ENCODE assay signal across 29 mouse cellular contexts in the genomic region with DNA sequence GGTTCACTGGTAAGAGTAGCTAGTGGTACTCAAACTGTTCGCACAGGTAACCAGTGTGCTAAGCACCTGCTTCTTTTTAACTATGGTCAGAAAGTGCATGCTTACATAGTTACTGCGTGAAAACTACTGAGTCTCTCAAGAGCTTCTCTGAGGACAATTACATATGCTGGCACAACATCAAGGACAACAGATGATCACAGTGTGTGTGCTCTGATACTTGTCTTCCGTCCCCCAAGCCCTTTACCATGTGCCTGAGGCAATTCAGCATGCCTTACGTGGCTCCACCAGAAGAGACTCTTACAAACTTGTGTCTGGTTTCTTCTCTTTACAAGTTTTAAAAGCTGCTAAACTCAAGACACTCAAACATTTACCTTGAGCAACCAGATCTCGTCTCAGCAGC.
DNase-seq lines count a peak whose midpoint lies in the region; ATAC-seq and TF ChIP-seq lines count a peak whose summit lies in the region.
"Had no signal": no experiment of that assay in that cellular context is flagged by ENCODE, and none has a peak within 500 bp of the region (broad histone marks: within the 10 kb centered on the region; RNA-seq: fewer than 3 reads in every experiment).

No protein-coding gene starts in this region.

- no peak for ATAC-seq in cerebellum, adult (ENCODE audit: insufficient number of reproducible peaks, low FRiP score, low TSS enrichment)
- ATAC-seq in hindbrain, postnatal 0 days: no peak
- ATAC-seq in hindbrain, embryonic 14.5 days (ENCODE audit: low FRiP score): no peak
- ATAC-seq: forebrain, embryonic 15.5 days; intestine, postnatal 0 days; Patski had no signal

- H3K27ac ChIP-seq in hindbrain, postnatal 0 days: no peak overlapping the region
- H3K27ac ChIP-seq in hindbrain, embryonic 14.5 days: no peak overlapping the region
- H3K27ac ChIP-seq: embryonic facial prominence, embryonic 10.5 days; embryonic facial prominence, embryonic 13.5 days; forebrain, embryonic 12.5 days; forebrain, embryonic 15.5 days; heart, embryonic 15.5 days; hindbrain, embryonic 10.5 days; hindbrain, embryonic 13.5 days had no signal

- H3K27me3 ChIP-seq in hindbrain, postnatal 0 days (ENCODE audit: insufficient read depth, low read length): no peaks in the 10 kb centered on the region
- H3K27me3 ChIP-seq in hindbrain, embryonic 14.5 days (ENCODE audit: control insufficient read depth, insufficient read depth, low read length): no peaks in the 10 kb centered on the region
- H3K27me3 ChIP-seq: CH12.LX; embryonic facial prominence, embryonic 13.5 days; forebrain, embryonic 12.5 days; forebrain, embryonic 15.5 days; heart, embryonic 12.5 days; heart, embryonic 15.5 days; hindbrain, embryonic 13.5 days; Patski had no signal

- DNase-seq in cerebellum, adult 9-11 months: peak; percentile 5
- peak; percentile 39 for DNase-seq in hindbrain, postnatal 0 days (ENCODE audit: low spot score)
- no peak for DNase-seq in hindbrain, embryonic 14.5 days (ENCODE audit: low spot score)
- peak; percentile 31 for DNase-seq in brain, adult 2 months (ENCODE audit: low read depth, low spot score)
- no peak for DNase-seq in c-Kit-positive CD71-positive TER-119-positive erythroid progenitor cells, embryonic 14.5 days (ENCODE audit: low spot score)
- DNase-seq: adrenal gland, postnatal 10 days; adrenal gland, postnatal 36 days; B cell, adult 2 months; cerebellum, adult 11 months; embryo, embryonic 11 days; gastrocnemius, postnatal 25 days; heart, adult 18-20 months; heart, postnatal 10 days; heart, postnatal 36 days; kidney, adult 2 months had no signal

- WGBS in hindbrain, postnatal 0 days: 75% methylated on average over 5 of the region's 5 CpGs
- 90% methylated on average over 5 of the region's 5 CpGs for WGBS in hindbrain, embryonic 14.5 days

- no peak overlapping the region for H3K4me3 ChIP-seq in hindbrain, postnatal 0 days (ENCODE audit: low read length)
- no peak overlapping the region for H3K4me3 ChIP-seq in hindbrain, embryonic 14.5 days (replicated peaks; ENCODE audit: low read length)
- H3K4me3 ChIP-seq: embryonic facial prominence, embryonic 10.5 days; embryonic facial prominence, embryonic 13.5 days; erythroblast, embryonic 14.5 days; forebrain, embryonic 12.5 days; forebrain, embryonic 15.5 days; heart, embryonic 12.5 days; heart, embryonic 15.5 days; hindbrain, embryonic 10.5 days; hindbrain, embryonic 13.5 days had no signal

- H3K36me3 ChIP-seq in hindbrain, postnatal 0 days (ENCODE audit: insufficient read depth, low read length): peaks cover 10% of the 10 kb centered on the region; the same call in 1 of the 2 replicates
- peaks cover 45% of the 10 kb centered on the region for H3K36me3 ChIP-seq in hindbrain, embryonic 14.5 days (replicated peaks; ENCODE audit: control insufficient read depth, insufficient read depth)

- no peak for TF ChIP-seq CTCF in hindbrain, postnatal 0 days (IDR thresholded peaks at IDR 0.05; ENCODE audit: low read depth)

- no peak overlapping the region for H3K4me2 ChIP-seq in hindbrain, postnatal 0 days (ENCODE audit: low read depth, low read length)
- H3K4me2 ChIP-seq in hindbrain, embryonic 14.5 days (replicated peaks): no peak overlapping the region
- H3K4me2 ChIP-seq: embryonic facial prominence, embryonic 13.5 days; forebrain, embryonic 12.5 days; forebrain, embryonic 15.5 days; heart, embryonic 12.5 days; heart, embryonic 15.5 days; hindbrain, embryonic 13.5 days had no signal

- H3K9me3 ChIP-seq in hindbrain, postnatal 0 days (ENCODE audit: low read length): no peaks in the 10 kb centered on the region
- no peaks in the 10 kb centered on the region for H3K9me3 ChIP-seq in hindbrain, embryonic 14.5 days (ENCODE audit: control insufficient read depth, low read length)
- H3K9me3 ChIP-seq: embryonic facial prominence, embryonic 10.5 days; forebrain, embryonic 12.5 days; forebrain, embryonic 15.5 days; G1E; heart, embryonic 12.5 days; heart, embryonic 15.5 days; hindbrain, embryonic 10.5 days; hindbrain, embryonic 13.5 days had no signal

- H3K9ac ChIP-seq in hindbrain, postnatal 0 days (replicated peaks; ENCODE audit: low read length): no peak overlapping the region
- H3K9ac ChIP-seq in hindbrain, embryonic 14.5 days: no peak overlapping the region
- H3K9ac ChIP-seq: embryonic facial prominence, embryonic 13.5 days; forebrain, embryonic 12.5 days; forebrain, embryonic 15.5 days; heart, embryonic 12.5 days; heart, embryonic 15.5 days; hindbrain, embryonic 13.5 days had no signal

- H3K4me1 ChIP-seq in hindbrain, postnatal 0 days (ENCODE audit: insufficient read depth, low read length): no peaks in the 10 kb centered on the region
- H3K4me1 ChIP-seq in hindbrain, embryonic 14.5 days (replicated peaks; ENCODE audit: control insufficient read depth, insufficient read depth, low read length): no peaks in the 10 kb centered on the region
- H3K4me1 ChIP-seq: embryonic facial prominence, embryonic 10.5 days; embryonic facial prominence, embryonic 13.5 days; forebrain, embryonic 12.5 days; forebrain, embryonic 15.5 days; heart, embryonic 12.5 days; heart, embryonic 15.5 days; hindbrain, embryonic 10.5 days; hindbrain, embryonic 13.5 days had no signal

Comparison
In these comparisons a context has a peak if more than half of its experiments do, and no peak if none do; other contexts are left out.
1. DNase-seq: peak in cerebellum, adult 9-11 months (single experiment), hindbrain, postnatal 0 days (single experiment) and brain, adult 2 months (single experiment); none in hindbrain, embryonic 14.5 days (single experiment) and c-Kit-positive CD71-positive TER-119-positive erythroid progenitor cells, embryonic 14.5 days (single experiment).